Mouse (Mus musculus) kidney, adult 11 months (tissue): ENCODE results near the gene Gm21987.

ENCODE experiments used
- DNase-seq: peaks from one replicate; pipeline ENCODE4 v3.0.0; 2022

Gene Gm21987

GRCm38 (mm10) chr16:38395060-38395730, 48.4 kb downstream of the Gm21987 start:
- DNase-seq: no peak

- peak; percentile 31 for DNase-seq
These were observed 49.3 kb downstream of the Gm21987 start for GRCm38 (mm10) chr16:38396155-38396554.

DNA sequence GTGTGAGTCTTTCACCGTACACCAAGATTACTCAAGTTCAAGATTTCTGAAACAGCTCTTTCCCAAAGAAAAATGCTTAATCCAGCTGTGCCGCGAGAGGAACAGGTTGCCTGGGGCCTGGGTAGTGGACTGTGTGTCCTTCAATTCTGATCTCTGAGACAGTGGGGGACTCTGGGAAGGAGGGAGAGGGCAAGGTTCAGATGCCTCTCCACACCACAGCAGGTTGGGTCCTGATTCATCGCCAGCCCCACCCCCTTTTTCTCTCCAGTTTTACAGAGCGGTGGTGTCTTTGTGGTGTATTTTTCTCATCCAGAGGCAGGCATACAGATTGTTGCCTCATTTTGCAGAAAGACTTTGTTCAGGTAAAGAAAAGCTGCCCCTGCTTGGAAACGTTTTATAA, 51.4 kb downstream of the Gm21987 start:
- DNase-seq: peak; percentile 69

GRCm38 (mm10) chr16:38399076-38399475, 52.2 kb downstream of the Gm21987 start:
- no peak for DNase-seq

DNA sequence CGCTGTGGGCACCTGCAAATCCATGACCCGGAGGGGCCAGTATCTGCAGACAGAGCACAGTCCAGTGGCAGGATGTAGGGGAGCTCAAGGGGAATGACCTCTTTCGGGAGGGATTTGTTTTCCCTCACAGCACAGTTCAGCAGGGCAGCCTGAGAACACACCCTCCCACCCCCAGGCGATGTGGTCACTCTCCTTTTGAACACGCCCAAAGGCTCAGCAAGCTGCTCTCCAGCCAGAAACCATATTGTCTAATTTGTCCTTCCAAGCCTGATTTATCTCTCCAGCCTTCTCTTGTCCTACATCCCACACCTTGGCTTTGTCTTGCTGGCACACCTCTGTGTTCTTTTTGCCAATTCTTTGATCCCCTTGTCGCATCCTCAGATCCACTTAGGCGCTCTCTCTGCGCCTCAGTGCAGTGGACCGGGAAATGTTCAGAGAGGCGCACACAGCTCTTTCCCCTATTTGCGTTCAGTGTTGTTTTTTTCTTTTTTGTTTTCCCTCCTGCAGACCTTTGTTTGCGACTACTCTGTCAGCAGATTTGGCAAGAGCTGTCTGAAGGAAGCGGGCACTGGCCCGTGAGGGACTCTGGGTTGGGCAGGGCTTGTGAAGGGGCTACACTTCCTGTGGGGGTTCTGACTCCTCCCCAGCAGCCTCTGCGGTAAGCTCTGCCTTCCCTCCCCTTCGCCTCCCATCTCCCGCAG, 52.8 kb downstream of the Gm21987 start:
- DNase-seq: peak; percentile 27

DNA sequence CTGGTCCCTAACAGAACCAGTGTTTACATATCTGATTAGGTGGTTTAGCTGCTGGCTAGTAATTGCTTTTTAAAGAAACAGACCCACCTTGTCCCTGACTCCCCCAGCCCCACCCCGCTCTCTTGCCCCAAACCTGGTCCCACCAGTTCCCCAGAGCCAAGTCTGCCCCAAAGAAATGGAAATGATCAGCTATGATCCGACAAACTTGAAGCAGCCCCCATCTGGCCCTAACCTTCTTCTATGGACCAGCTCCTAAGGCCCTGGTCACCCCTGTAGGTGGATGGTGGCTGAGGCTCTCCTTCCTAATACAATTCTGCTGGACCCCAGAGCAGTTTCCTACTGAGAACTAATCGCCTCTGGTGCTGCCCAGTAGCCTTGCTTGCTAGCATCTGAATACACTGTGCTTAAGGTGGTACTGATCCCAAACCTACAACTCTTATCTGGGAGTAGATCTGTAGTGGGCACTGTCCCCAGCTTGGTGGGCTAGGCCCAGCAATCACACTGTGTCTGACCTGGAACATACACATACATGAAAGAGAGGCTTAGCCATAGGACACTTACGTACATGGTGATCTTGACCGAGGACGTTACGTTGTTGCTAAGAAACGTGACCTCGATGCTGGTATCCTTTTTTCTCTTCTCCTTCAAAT, 53.6 kb downstream of the Gm21987 start:
- no peak for DNase-seq

DNA sequence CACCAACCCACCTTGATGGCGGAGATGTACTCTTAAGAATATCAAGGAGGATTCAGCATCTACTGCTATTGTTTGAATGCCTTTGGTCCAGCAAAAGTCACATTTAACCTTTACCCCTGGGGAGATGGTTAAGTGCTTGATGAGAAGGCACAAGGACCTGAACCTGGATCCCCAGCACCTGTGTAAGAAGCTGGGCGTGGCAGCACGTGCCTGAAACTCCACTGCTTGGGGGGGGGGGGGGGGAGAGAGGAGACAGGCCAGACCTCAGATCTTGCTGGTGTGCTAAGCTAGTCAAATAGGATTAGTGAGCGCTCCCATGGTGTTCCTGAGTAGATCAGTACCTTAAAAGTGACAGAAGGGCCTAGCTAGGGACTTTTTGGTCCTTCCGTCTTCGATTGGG, 54.6 kb downstream of the Gm21987 start:
- no peak for DNase-seq

DNA sequence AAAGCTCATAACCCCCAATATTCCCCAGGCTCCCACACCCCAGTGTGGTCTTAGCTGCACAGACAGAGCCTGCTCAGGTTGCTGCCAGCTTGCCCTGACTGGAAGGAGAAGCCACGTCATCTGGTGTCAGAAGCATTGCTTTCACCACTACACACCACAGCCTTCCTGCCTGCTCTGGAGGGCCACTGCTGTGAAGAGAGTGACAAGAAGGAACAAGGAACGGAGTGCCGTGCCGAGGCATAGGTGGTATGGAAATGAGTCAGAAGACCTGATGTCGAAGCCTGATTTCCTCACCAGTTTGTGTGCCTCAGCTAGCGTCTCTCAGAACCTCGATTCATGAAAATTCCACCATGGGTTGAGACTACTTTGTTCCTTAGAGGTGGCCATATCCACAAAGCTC, 56.8 kb downstream of the Gm21987 start:
- DNase-seq: no peak

DNA sequence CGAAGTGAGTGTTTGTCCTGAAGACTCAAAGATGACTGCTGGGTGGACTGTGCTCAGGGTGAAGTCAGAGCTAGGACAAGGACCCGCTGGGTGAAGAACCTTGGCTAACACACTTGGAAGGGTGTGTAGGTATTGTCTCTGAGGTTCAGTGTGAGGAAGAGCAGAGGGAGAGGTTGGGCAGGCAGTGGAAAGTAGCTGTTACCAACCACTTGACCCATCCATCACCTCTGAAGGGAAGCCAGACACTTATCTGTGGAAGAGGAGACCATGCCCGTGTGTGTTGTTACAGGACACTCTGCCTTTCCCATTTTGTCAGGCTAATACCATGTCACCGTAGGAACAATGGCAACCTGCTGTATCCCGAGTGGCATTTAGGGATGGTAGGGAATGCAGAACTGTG, 59.5 kb downstream of the Gm21987 start:
- no peak for DNase-seq

GRCm38 (mm10) chr16:38406708-38407107, 59.9 kb downstream of the Gm21987 start:
- no peak for DNase-seq

- DNase-seq: no peak
These were observed 60.7 kb downstream of the Gm21987 start for GRCm38 (mm10) chr16:38407584-38407983.

GRCm38 (mm10) chr16:38408416-38408815, 61.6 kb downstream of the Gm21987 start:
- DNase-seq: no peak
